Mouse (Mus musculus) intestine, embryonic 16.5 days (tissue): Measurements from ENCODE around the gene Zpr1. TPM values are rescaled to one million over a fixed set of nuclear protein-coding genes. Genes with fewer than 3 reads are reported as not detected.

ENCODE experiments used
- ATAC-seq: fragments of 200-750 bp; cut with Nextera tagmentation; 2 replicates; pipeline ENCODE4 v1.8.0; 2017; ENCODE audit warnings: moderate TSS enrichment, moderate library complexity
- H3K27ac ChIP-seq: fragments of 300-500 bp; sonication (generic); 2 replicates; pipeline ENCODE4 v1.5.1; 2014; ENCODE audit warnings: mild to moderate bottlenecking, low read length
- H3K27me3 ChIP-seq: fragments of 300-500 bp; sonication (generic); replicated peaks from 2 replicates; pipeline ENCODE4 v1.6.1; 2014; ENCODE audit warnings: low read length, control low read depth, mixed read lengths; ENCODE audit not compliant: control insufficient read depth, insufficient read depth
- H3K36me3 ChIP-seq: fragments of 300-500 bp; sonication (generic); 2 replicates; pipeline ENCODE4 v1.6.1; 2014; ENCODE audit warnings: low read length, control low read depth; ENCODE audit not compliant: control insufficient read depth, insufficient read depth
- H3K4me1 ChIP-seq: fragments of 300-500 bp; sonication (generic); 2 replicates; pipeline ENCODE4 v1.6.1; 2014; ENCODE audit warnings: low read length, control low read depth, mixed read lengths; ENCODE audit not compliant: control insufficient read depth, insufficient read depth
- H3K4me2 ChIP-seq: fragments of 300-500 bp; sonication (generic); 2 replicates; pipeline ENCODE4 v1.6.1; 2014; ENCODE audit warnings: low read depth, low read length, control low read depth
- H3K4me3 ChIP-seq: fragments of 300-500 bp; sonication (generic); 2 replicates; pipeline ENCODE4 v1.5.1; 2014; ENCODE audit warnings: mild to moderate bottlenecking, low read length
- H3K9ac ChIP-seq: fragments of 300-500 bp; sonication (generic); 2 replicates; pipeline ENCODE4 v1.6.1; 2014; ENCODE audit warnings: low read depth, low read length
- H3K9me3 ChIP-seq: fragments of 300-500 bp; sonication (generic); 2 replicates; pipeline ENCODE4 v1.6.1; 2016; ENCODE audit warnings: low read length, control low read depth; ENCODE audit not compliant: control insufficient read depth
- WGBS: fragments of 180-500 bp; shearing (Covaris S2); extraction: QIAGEN DNeasy Blood & Tissue Kit; methylation state at CpG from one replicate; pipeline ENCODE4 v1.1.7; 2014; 5-methylcytosine and 5-hydroxymethylcytosine counted together
- polyA plus RNA-seq: library from polyadenylated mRNA; unstranded; fragments of >200 nt; fragmentation: Nextera tagmentation; extraction: Ambion mirVana; gene quantifications from 2 replicates; pipeline ENCODE4 v1.2.1, GENCODE M21; 2015

Gene Zpr1
- polyA plus RNA-seq, 1 experiment from 2014 or later, result 50.0 TPM

DNA sequence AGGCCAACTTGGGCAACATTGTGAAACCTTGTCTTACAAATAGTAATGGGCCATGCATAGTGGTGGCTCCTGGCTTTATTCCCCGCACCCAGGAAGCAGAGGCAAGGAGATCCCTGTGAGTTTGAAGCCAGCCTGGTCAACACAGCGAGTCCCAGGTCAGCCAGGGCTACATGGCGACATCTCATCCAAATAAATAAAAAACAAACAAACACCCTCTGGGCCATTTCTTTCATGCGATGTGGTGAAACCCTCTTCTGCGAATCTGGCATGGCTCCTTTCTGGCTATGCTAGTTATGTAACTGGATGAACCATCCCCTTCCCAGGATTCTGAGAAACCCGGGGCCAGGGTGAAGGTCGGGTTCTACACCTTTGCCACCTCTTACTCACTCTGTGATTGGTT, 16.7 kb upstream of the Zpr1 start:
- no peaks in the 10 kb centered on the region for H3K9me3 ChIP-seq
- no peak overlapping the region for H3K9ac ChIP-seq
- H3K4me3 ChIP-seq, result no peak overlapping the region
- no peaks in the 10 kb centered on the region for H3K27me3 ChIP-seq
- no peaks in the 10 kb centered on the region; the same call in 1 of the 2 replicates for H3K4me1 ChIP-seq
- no peaks in the 10 kb centered on the region for H3K36me3 ChIP-seq
- no peak overlapping the region for H3K4me2 ChIP-seq
- no peak for ATAC-seq
- no peak overlapping the region for H3K27ac ChIP-seq
- 86% methylated on average over 7 of the region's 7 CpGs for WGBS

DNA sequence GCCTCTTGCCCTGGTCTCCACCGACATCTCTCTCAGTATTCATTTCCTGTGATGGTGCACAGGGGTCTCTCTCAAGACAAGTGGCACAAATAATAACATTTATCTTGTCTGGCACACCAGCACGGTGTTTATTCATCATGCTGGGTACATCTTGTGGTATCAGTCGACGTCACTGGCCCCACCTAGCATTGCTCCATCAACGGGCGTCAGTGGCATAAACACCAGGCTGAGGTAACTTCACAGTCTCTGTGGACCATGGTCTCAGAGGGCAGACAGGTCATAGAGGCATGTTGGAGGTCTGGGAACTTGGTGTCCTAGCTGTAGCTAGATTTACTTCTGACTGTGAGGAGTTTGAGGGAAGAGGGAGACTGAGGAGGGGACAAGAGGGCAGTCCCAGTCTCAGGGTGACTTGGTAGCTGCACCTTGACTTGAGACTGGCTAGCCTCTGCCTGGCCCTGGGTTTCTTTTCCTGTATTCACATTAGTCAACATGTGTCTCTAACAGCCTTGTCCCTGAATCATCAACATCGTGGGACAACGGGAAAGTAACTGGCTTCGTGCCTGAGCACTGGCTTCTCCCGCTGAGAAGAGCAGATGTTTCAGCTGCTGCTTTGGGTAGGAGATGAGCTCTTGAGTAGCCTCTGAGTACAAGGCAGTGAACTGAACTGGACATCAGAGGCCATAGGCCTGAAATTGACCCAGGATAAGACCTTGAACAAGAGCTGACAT, 16.0 kb upstream of the Zpr1 start:
- no peak for ATAC-seq
- H3K27me3 ChIP-seq, result no peaks in the 10 kb centered on the region
- H3K36me3 ChIP-seq, result no peaks in the 10 kb centered on the region
- no peaks in the 10 kb centered on the region; the same call in 1 of the 2 replicates for H3K4me1 ChIP-seq
- H3K4me2 ChIP-seq, result no peak overlapping the region
- H3K9ac ChIP-seq, result no peak overlapping the region
- no peaks in the 10 kb centered on the region for H3K9me3 ChIP-seq
- WGBS, result 74% methylated on average over 10 of the region's 10 CpGs
- H3K27ac ChIP-seq, result no peak overlapping the region
- no peak overlapping the region for H3K4me3 ChIP-seq

DNA sequence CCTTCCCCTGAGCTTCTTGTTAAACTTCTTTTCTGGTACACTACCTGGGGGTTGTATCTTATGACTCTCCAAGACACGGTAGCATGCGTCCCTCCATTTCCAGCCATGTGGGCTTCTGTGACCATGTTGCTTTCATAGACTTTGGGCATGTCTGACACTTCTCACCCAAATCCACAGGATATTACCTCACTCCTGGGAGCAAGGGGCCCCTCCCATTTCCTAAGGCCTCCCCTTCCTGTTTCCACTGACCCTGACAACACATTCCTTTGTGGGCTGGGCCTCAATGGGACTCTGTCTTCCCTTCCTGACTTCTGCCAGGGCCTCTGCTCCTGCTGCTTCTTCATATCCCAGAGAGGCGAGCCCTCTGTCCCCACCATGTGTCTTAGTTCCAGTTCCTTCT, 15.3 kb upstream of the Zpr1 start:
- H3K9me3 ChIP-seq, result no peaks in the 10 kb centered on the region
- H3K4me2 ChIP-seq, result no peak overlapping the region
- H3K4me1 ChIP-seq, result no peaks in the 10 kb centered on the region; the same call in 1 of the 2 replicates
- H3K27me3 ChIP-seq, result no peaks in the 10 kb centered on the region
- H3K9ac ChIP-seq, result 0 out of 2 replicates have a peak overlapping the region, but pooled peaks have one; percentile 19
- ATAC-seq, result no peak
- WGBS, result 90% methylated on average over 3 of the region's 3 CpGs
- no peaks in the 10 kb centered on the region for H3K36me3 ChIP-seq
- H3K4me3 ChIP-seq, result no peak overlapping the region
- H3K27ac ChIP-seq, result no peak overlapping the region

DNA sequence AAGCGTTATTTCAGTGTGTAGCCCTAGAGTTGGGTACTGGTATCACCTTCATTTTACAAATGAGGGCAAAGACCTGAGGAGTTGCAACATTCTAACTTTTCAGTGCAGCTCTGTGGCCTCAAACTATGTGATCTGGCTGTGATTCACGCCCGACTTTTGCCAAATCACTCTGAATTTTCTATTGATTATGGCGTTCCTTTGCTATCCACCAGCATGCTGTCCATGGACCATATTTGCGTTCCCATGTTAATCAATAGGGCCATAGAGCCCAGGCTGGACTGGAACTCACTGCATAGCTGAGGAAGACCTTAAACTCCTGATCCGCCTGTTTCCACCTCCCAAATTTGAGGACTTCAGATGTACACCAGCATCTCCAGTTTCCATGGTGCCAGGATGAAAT, 13.8 kb upstream of the Zpr1 start:
- Histone ChIP-seq H3K4me3 (no peak overlapping the region), H3K9ac (no peak overlapping the region), H3K36me3 (no peaks in the 10 kb centered on the region), H3K4me2 (no peak overlapping the region), H3K9me3 (no peaks in the 10 kb centered on the region), H3K27me3 (no peaks in the 10 kb centered on the region), H3K4me1 (no peaks in the 10 kb centered on the region; the same call in 1 of the 2 replicates), H3K27ac (no peak overlapping the region)
- no peak for ATAC-seq
- 81% methylated on average over 6 of the region's 6 CpGs for WGBS

DNA sequence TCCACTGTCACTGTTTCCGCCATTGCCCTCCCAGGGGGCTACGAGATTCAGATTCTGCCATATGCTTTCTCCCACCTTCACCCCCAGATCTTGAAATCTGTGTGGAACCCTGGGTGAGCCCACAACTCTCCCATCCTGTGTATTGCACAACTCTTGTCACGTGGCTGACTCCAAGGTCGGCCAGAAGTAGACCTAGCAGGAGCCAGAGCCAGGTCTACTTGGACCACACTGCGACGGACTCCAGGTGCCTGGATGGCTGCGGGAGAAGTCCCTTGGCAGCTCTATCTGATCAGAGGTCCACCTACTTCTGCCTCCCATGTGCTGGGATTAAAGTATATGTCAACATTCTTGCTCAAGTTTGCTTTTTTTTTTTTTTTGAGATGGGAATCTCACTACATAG, 11.7 kb upstream of the Zpr1 start:
- no peak for ATAC-seq
- no peak overlapping the region for H3K27ac ChIP-seq
- no peak overlapping the region for H3K4me3 ChIP-seq
- no peaks in the 10 kb centered on the region for H3K9me3 ChIP-seq
- H3K9ac ChIP-seq, result no peak overlapping the region
- no peaks in the 10 kb centered on the region for H3K36me3 ChIP-seq
- H3K4me1 ChIP-seq, result no peaks in the 10 kb centered on the region; the same call in 1 of the 2 replicates
- no peak overlapping the region for H3K4me2 ChIP-seq
- no peaks in the 10 kb centered on the region for H3K27me3 ChIP-seq
- WGBS, result 79% methylated on average over 7 of the region's 7 CpGs

DNA sequence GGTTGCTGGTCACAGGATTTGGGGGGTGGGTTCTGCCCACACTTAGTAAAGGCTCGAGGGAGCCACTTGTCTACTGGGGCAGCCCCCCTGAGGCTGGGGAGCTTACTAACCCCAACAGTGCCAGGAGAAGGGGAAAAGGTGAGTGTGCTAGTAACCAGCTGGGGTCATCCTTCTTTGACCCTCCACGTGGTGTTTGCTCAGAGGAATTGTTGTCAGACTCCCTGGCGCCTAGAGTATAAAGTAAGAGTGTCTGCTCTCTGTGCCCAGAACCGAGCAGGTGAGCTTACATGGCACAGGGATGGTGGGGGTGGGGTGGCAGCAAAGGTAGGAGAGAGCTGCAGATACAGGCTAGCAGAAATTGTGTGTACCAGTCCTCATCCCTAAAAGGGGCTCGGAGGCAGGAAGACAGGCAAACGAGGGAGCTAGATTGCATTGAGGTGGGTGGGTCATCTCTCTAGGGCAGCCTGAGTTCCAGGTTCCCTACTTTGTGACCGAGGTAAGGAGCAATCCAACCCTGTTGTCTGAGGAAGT, 4.5 kb upstream of the Zpr1 start, which contains the start of gene Apoa5:
TSS of gene Apoa5 (plus strand) at position 291 of the 531 bp plus-strand sequence.
- Histone ChIP-seq H3K9me3 (no peaks in the 10 kb centered on the region), H3K4me3 (no peak within 1 kb of the TSS), H3K4me1 (no peaks in the 10 kb centered on the region), H3K36me3 (no peaks in the 10 kb centered on the region), H3K27ac (no peak within 1 kb of the TSS), H3K4me2 (no peak within 1 kb of the TSS), H3K27me3 (no peaks in the 10 kb centered on the region; the same call in 1 of the 2 replicates), H3K9ac (no peak within 1 kb of the TSS)
- ATAC-seq, result no peak
- WGBS, result 40% methylated on average over 7 of the region's 7 CpGs

DNA sequence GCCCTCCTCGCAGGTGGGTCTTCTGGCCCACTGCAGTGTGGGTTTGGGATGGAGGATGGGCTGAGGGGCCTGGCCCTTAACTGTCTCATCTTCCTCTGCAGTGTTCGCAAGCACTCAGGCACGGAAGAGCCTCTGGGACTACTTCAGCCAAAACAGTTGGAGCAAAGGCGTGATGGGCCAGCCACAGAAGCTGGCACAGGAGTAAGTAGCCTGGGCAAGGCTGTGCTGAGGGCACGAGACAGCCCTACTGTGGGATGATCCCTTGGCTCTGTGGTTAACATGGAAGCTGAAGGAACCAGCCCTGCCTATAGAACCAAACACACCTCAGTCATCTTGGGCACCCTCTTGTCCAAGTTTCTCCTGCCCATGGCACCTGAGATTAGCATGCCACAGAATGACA, 3.7 kb upstream of the Zpr1 start:
- Histone ChIP-seq H3K4me3 (no peak overlapping the region), H3K4me1 (peaks cover 5% of the 10 kb centered on the region), H3K27ac (no peak overlapping the region), H3K36me3 (no peaks in the 10 kb centered on the region), H3K4me2 (no peak overlapping the region), H3K27me3 (no peaks in the 10 kb centered on the region; the same call in 1 of the 2 replicates), H3K9me3 (no peaks in the 10 kb centered on the region), H3K9ac (no peak overlapping the region)
- 88% methylated on average over 5 of the region's 5 CpGs for WGBS
- no peak for ATAC-seq

DNA sequence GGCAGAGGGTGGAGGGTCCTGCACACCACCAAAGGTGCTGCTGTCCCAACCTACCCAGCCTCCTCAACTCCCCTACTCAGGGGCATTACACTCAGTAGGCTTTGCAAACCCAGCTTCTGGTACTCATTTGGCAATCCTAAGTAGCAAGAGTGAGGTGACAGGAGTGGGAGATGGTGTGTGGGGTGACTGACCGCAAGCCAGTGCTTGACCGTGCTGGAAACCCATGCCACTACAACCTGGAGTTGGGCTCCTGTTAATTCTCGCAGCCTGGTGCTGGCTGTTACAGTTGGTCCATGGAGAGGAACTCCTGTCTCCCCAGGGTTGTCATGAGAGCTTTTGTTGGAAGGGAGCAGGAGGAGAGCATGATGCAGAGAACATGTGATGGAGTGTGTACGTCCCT, 2.1 kb upstream of the Zpr1 start:
- no peak overlapping the region for H3K9ac ChIP-seq
- H3K4me1 ChIP-seq, result peaks cover 5% of the 10 kb centered on the region

DNA sequence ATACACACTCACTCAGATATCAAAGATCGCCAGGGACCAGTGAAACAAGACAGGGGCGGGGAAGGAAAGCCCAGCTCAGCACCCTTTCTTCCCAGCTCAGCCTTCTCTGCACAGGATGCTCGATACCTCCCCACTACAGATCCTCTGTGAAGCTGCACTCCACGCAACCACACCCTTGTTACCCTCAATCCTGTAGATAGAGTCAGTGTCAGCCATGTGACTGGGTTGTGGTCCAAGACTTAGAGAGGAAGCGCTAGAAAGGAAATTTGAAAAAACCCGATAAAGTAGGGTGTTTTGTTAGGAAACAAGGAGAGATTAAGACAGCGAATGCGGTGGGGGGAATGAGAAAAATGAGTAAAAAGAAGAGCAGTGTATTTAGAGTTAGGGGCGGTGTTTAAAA, 794 bp upstream of the Zpr1 start:
- no peak overlapping the region for H3K9ac ChIP-seq
- H3K27me3 ChIP-seq, result no peaks in the 10 kb centered on the region; the same call in 1 of the 2 replicates
- no peak for ATAC-seq
- no peak overlapping the region for H3K4me2 ChIP-seq
- peaks cover 5% of the 10 kb centered on the region for H3K4me1 ChIP-seq
- 0 out of 2 replicates have a peak, but pooled peaks cover 13% of the 10 kb centered on the region for H3K36me3 ChIP-seq
- 83% methylated on average over 9 of the region's 9 CpGs for WGBS
- H3K27ac ChIP-seq, result no peak overlapping the region
- H3K4me3 ChIP-seq, result no peak overlapping the region; the same call in 1 of the 2 replicates
- H3K9me3 ChIP-seq, result no peaks in the 10 kb centered on the region

More for the DNA sequence above, 2.1 kb upstream of the Zpr1 start:
- 91% methylated on average over 4 of the region's 4 CpGs for WGBS
- Histone ChIP-seq H3K4me2 (no peak overlapping the region), H3K27me3 (no peaks in the 10 kb centered on the region; the same call in 1 of the 2 replicates), H3K36me3 (0 out of 2 replicates have a peak, but pooled peaks cover 9% of the 10 kb centered on the region), H3K9me3 (no peaks in the 10 kb centered on the region), H3K27ac (no peak overlapping the region), H3K4me3 (no peak overlapping the region)
- ATAC-seq, result no peak
